Mouse (Mus musculus) frontal cortex, adult (tissue): ENCODE data around the gene Fam76a.

ENCODE experiments used
- ATAC-seq: cut with Nextera tagmentation; 2 replicates; pipeline ENCODE4 v1.9.2; 2017; ENCODE audit warnings: mild to moderate bottlenecking, moderate library complexity, mixed read lengths; ENCODE audit not compliant: low TSS enrichment

Gene Fam76a

DNA sequence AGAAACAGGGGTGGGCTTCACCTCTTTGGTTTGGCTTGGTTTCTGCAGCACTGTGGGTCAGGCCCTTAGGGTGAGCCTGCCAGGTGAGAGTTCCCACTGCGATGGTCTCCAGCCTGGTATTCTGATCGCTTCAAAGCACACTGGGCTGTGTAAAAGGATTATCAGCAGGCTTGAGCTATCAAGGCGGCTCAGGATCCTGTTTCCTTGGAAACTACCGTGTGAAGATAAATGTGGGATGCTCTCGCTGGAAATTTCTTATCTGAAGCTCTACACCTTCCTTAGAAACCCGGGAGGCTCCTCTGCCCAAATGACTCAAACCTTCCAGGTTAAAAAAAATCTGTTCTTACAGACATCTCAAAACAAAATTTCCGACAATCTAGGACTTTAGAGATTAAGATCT is 28.0 kb downstream of the Fam76a start:
- ATAC-seq = peak; percentile 59

DNA sequence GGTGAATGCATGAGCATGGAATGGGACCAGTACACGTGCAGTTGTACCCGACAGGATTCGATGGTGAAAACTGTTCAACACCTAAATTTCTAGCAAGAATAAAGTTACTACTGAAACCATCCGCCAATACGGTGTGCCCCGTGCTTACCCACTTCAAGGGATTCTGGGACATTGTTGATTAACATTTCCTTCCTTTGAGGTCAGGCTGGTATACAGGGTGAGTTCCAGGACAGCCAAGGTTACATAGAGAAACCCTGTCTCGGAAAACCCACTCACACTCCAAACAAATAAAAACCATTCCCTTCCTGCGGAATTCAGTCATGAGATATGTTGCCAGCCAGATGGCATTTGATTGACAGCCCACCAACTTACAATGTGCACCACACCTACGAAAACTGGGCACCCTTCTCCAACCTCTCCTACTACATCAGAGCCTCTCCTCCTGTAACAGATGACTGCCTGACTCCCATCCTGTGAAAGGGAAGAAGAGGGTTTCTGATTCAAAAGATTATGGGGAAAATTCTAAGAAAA is 37.4 kb downstream of the Fam76a start:
- peak; percentile 20; the same call in 1 of the 2 replicates for ATAC-seq

DNA sequence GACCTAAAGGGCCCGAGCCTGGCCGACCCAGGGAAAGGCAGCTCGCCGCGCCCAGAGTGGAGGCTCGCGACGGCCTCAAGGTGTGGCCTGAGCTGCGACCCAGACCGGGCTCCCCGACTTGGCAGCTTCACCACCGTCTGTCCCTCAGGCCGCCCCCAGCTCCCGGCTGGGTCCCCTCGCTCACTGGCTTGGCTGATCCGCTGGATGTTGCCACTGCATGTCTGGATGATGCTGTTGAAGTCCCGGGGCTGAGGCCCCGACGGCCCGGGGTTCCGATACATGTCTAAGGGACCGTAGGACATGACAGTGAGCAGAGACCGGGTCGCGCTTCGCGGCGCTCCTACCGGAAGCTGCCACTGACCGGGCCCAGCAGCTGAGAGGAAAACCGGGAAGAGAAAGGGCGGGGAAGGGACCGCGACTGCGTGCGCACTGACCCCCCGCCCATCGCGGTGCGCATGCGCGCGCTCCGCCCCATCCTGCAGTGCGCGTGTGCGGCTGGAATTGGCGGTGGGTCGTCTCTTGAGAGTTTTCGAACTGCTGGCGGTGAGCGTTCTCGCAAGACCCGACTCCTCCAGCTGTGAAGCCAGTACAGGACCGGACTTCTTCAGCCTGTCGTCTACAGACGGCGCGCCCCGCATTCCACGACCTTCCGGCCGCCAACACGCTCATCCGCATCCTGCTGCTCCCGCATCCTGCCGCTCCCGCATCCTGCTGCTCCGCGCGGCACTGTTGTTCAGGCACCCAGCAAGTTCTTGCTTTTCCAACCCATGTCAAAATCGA is 38.1 kb downstream of the Fam76a start, which contains the start of gene Stx12:
Gene Stx12 (minus strand): TSS at position 446 of the 780 bp plus-strand sequence.
- ATAC-seq = peak; percentile 93

DNA sequence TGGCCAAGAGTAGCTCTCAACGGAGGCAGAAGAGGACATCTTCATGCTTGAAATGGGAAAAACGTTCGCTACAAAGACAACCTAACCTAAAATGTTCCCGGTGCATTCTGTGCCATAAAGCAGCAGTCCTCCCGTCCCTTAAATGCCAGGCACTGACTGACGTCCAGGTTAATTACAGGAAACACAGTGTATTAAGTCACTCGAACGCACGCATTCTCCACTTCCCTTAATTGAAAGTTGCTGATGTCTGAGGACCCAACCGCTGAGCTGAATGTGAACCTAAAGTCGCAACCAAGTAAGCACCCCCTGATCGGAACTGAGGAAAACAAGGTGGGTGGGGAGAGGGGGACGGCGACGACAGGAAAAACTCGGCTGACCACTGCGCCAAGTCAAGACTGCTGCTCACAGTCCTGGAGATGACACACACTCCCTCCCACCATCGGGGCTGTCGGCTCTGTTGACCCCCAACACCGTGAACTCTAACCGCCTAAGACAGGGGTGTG is 38.7 kb downstream of the Fam76a start:
- ATAC-seq = no peak

- ATAC-seq = no peak
These were observed 47.8 kb downstream of the Fam76a start for GRCm38 (mm10) chr4:132874363-132875097.

GRCm38 (mm10) chr4:132873481-132874362 is 48.6 kb downstream of the Fam76a start:
- no peak for ATAC-seq

DNA sequence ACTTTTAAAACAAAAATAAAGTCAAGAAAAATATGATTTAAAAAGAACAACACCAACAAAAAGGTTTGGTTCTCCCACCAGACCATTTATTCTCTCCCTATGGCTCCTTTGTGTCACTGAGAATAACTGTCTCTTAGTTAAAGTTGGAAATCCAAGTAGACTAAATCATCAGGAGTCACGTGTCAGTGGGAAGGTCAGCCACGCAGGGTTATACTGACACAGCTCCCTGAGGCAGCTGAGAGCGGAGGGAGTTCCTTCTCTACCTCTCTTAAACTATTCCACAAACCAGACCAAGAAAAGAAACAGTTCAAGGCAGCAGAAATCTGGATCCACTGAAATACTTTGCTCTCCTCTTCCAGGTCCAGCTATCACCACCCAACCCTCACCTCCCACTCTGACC is 51.2 kb downstream of the Fam76a start:
- no peak for ATAC-seq

- ATAC-seq = no peak
These were observed 57.5 kb downstream of the Fam76a start for GRCm38 (mm10) chr4:132864856-132865255.

- no peak for ATAC-seq
These were observed 59.3 kb downstream of the Fam76a start for GRCm38 (mm10) chr4:132863012-132863411.

GRCm38 (mm10) chr4:132860880-132861279 is 61.5 kb downstream of the Fam76a start:
- no peak for ATAC-seq
